Mouse (Mus musculus): Measurements from ENCODE around the gene Gm4737. TPM values are rescaled to one million over a fixed set of nuclear protein-coding genes. Genes with fewer than 3 reads are reported as not detected.

Gm4737 gene
- polyA plus RNA-seq, 1 experiment, result 59.0 TPM

DNA sequence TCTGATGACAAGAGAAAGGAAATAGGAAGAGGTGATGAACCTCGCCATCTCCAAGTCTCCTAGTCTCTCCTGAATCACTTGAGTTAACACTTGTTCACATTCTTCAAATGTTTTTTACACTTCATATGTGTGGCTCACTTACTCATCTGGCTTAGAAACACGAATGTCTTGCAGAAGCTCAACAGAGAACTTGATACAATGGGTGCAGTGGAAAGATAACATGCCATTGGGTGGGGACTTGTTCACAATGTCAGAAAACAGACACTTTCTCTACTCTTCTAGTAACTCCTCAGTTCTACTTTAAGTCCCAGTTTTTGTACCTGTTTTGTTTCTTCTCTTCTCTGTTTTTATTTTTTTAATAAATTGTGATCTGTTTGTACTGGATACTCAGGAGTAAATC is 40.1 kb downstream of the Gm4737 start:
- H3K27ac ChIP-seq (ENCODE audit: insufficient read depth, low read depth, low read length), result no peak overlapping the region
- WGBS, result 69% methylated on average over 2 of the region's 2 CpGs
- H3K27me3 ChIP-seq (replicated peaks; ENCODE audit: control insufficient read depth, insufficient read depth, low read length), result no peaks in the 10 kb centered on the region
- no peak overlapping the region for H3K4me3 ChIP-seq (ENCODE audit: insufficient read depth, low read depth, low read length)
- no peaks in the 10 kb centered on the region for H3K4me1 ChIP-seq (ENCODE audit: control insufficient read depth, insufficient read depth, low read length)
- DNase-seq, result no peak
- TF ChIP-seq POLR2A (IDR thresholded peaks at IDR 0.05; ENCODE audit: low read depth, low read length) (no peak), CTCF (conservative IDR thresholded peaks at IDR 0.05; ENCODE audit: insufficient read depth, insufficient read length, low read depth, low read length) (no peak)
- H3K36me3 ChIP-seq (ENCODE audit: control insufficient read depth, insufficient read depth, low read length), result no peaks in the 10 kb centered on the region

DNA sequence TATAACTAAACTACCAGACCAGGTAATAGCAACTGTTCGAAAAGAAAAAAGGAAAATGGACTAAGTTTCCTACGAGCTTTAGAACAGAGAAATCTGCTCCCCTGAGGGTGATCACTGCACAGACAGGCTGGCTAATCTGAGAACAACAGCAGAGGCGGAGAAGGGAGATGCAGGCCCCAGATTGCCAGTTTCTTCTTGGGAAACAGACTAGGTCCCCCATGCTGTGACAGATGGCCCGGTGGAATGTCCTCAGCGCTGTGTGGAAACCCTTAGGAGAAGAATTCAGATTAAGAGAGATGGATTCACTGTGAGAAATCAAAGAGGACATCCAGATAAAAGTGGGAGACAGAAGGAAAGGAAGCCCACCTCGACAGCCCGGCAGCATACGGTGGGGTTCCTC is 45.3 kb downstream of the Gm4737 start:
- Histone ChIP-seq H3K27ac (ENCODE audit: insufficient read depth, low read depth, low read length) (no peak overlapping the region), H3K4me3 (ENCODE audit: insufficient read depth, low read depth, low read length) (no peak overlapping the region), H3K36me3 (ENCODE audit: control insufficient read depth, insufficient read depth, low read length) (no peaks in the 10 kb centered on the region), H3K27me3 (replicated peaks; ENCODE audit: control insufficient read depth, insufficient read depth, low read length) (no peaks in the 10 kb centered on the region), H3K4me1 (ENCODE audit: control insufficient read depth, insufficient read depth, low read length) (no peaks in the 10 kb centered on the region)
- no peak for TF ChIP-seq CTCF (conservative IDR thresholded peaks at IDR 0.05; ENCODE audit: insufficient read depth, insufficient read length, low read depth, low read length)
- no peak for TF ChIP-seq POLR2A (IDR thresholded peaks at IDR 0.05; ENCODE audit: low read depth, low read length)
- 79% methylated on average over 8 of the region's 8 CpGs for WGBS
- DNase-seq, result no peak

DNA sequence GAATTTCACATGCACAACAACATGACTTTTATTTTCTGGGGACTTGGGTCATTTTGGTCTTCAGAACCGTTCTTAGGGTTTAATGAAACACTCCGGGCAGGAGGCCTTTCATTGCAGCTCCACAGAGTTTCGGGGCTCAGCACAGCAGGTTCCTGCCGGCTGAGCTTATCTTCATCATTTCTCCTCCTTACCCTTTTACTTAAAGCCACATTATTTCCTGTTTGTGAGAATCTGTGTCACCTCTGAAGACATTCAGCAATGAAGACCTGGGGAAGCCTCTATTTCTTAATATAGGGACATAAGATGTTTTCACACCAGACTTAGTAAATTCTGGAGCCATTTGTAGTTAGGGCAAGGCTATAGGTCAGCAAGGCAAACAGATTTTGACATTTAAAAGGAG is 47.4 kb downstream of the Gm4737 start:
- no peaks in the 10 kb centered on the region for H3K4me1 ChIP-seq (ENCODE audit: control insufficient read depth, insufficient read depth, low read length)
- no peak overlapping the region for H3K4me3 ChIP-seq (ENCODE audit: insufficient read depth, low read depth, low read length)
- WGBS, result 74% methylated on average over 4 of the region's 4 CpGs
- H3K27ac ChIP-seq (ENCODE audit: insufficient read depth, low read depth, low read length), result no peak overlapping the region
- no peaks in the 10 kb centered on the region for H3K27me3 ChIP-seq (replicated peaks; ENCODE audit: control insufficient read depth, insufficient read depth, low read length)
- no peaks in the 10 kb centered on the region for H3K36me3 ChIP-seq (ENCODE audit: control insufficient read depth, insufficient read depth, low read length)
- DNase-seq, result no peak
- TF ChIP-seq POLR2A (IDR thresholded peaks at IDR 0.05; ENCODE audit: low read depth, low read length) (no peak), CTCF (conservative IDR thresholded peaks at IDR 0.05; ENCODE audit: insufficient read depth, insufficient read length, low read depth, low read length) (no peak)

DNA sequence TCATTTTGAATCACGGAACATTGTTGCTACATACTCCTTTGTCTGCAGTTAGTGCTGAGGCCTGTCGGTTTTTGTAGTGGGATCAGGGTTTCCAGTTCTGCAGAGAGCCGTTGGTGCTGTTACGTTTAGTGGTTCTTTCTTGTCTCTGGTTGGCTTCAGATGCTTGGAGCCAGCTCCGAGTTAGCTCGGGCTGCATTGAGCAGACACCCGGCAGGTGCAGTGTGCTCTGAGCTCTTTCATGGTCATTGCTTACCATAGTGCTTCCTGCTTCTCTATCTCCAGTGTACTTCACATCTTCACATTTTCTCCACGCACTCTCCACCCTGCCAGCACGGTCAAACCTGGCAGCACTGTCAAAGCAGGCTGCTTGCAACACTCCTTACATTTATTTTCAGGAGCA is 50.4 kb downstream of the Gm4737 start:
- TF ChIP-seq POLR2A (IDR thresholded peaks at IDR 0.05; ENCODE audit: low read depth, low read length) (no peak), CTCF (conservative IDR thresholded peaks at IDR 0.05; ENCODE audit: insufficient read depth, insufficient read length, low read depth, low read length) (no peak)
- Histone ChIP-seq H3K27me3 (replicated peaks; ENCODE audit: control insufficient read depth, insufficient read depth, low read length) (no peaks in the 10 kb centered on the region), H3K36me3 (ENCODE audit: control insufficient read depth, insufficient read depth, low read length) (no peaks in the 10 kb centered on the region), H3K27ac (ENCODE audit: insufficient read depth, low read depth, low read length) (no peak overlapping the region), H3K4me1 (ENCODE audit: control insufficient read depth, insufficient read depth, low read length) (no peaks in the 10 kb centered on the region), H3K4me3 (ENCODE audit: insufficient read depth, low read depth, low read length) (no peak overlapping the region)
- no peak for DNase-seq
- 79% methylated on average over 9 of the region's 9 CpGs for WGBS

Other genes with a start within 250 kb of the Gm4737 start
- gene Phldb2, start 201.5 kb downstream of the Gm4737 start, polyA plus RNA-seq (2012; rRNA removed), result 55.4 and 73.5 TPM in 2 replicates
- gene Plcxd2, start 144.9 kb downstream of the Gm4737 start, polyA plus RNA-seq (2012; rRNA removed), result 1.4 and 1.7 TPM in 2 replicates
- 0.07 and 0.86 TPM in 2 replicates for gene Cd96, start 34.8 kb downstream of the Gm4737 start, polyA plus RNA-seq (2012; rRNA removed)

All from kidney, adult 2 months (tissue).